Mouse (Mus musculus): ENCODE data around the gene Ksr2.
"Not testable (repeated sequence)": the region's sequence is repeated elsewhere in the genome, so short reads cannot be mapped to it uniquely, and the experiment has no call there.

Gene Ksr2

DNA sequence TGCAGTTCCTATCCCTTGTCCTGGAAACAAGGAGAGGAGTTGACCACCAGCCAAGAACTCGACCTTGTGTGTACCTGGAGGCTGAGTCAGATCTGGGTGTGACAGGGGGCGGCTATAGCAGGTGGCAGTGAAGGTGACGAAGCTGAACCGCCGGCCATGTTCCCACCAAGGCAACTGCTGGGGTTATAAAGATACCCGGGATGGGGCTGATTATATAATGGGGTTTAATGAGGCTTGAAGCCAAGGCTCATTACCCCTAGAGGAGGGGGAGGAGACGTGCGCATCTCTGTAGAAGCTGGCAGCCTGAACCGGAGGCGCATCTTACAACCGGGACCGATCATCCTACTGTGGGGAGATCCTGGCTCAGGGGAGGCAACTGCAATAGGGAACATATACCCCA is 208.4 kb downstream of the Ksr2 start:
- no peak for DNase-seq (ENCODE audit: low read depth)

DNA sequence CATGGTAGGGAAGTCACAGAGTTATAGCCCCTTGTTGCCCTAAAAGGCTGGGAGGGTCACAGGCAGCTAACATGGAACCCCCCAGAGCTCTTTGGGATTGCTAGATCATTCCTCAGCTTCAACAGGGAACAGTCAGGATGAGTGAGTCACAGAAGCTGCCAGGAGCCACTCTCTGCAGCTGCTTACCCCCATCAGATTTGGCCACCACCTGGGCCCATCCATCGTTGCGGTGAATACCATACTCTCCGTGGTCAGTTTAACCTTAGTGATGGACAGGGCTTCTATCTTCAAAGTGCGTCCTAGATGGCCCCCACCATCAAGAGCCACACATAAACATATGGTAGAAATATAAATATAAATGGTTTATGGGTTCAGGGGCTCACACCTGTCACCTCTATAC is 209.4 kb downstream of the Ksr2 start:
- DNase-seq (ENCODE audit: low read depth) = not testable (repeated sequence)

DNA sequence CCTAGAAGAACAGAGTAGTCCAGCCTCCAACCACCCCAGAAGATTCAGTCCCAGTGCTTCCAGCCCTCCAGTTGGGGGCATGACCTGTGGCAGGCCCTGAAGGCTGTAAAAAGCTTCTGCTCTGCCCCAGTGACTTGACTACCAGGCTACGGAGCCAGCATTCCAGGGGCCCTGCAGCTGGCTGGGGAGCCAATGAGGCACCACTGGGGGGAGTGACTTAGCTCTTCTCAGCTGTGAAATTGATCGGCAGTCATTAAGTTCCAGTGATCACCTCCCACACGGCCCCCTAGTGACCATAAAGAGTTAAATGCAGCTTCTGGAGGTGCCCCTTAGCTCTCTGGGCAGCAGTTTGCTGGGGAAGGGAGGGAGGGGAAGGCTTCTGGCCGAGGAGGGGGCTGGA is 213.1 kb downstream of the Ksr2 start:
- DNase-seq (ENCODE audit: low read depth) = no peak

DNA sequence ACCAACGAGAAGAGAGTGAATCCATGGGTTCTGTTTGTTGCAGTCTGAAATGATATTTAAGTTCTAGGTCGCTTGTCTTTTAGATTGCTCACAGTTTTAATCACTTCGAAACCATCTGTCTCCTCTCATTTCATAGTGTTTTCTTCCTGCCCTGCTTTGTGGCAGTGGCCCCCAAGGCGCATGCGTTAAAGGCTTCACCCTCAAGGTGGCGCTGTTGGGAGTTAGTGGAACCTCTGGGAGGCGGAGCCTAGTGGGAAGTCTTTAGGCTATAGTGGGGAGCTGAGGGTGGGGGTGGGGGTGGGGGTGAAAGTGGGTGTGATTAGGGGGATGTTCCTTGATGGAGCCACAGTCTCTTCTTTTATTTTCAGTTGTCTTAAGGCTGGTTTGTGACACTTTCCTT is 214.6 kb downstream of the Ksr2 start:
- DNase-seq (ENCODE audit: low read depth) = no peak

DNA sequence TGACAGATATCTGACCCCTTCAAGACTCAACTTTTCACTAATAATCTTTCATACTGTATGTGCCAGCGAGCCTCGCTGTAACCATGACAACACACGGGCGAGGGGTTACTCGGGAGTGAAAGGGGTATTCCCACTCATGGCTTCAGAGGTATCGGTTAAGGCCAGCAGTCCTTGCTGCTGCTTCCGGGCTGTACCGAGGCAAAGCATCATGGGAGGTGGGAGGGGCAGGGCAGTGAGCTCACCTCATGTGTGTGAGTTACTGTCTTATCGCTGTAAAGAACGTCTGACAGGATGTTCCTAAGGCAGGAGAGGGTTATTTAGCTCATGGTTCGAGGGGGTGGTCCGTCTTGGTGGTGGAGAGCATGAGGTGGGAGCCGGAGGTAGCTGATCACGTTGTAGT is 215.8 kb downstream of the Ksr2 start:
- no peak for DNase-seq (ENCODE audit: low read depth)

DNA sequence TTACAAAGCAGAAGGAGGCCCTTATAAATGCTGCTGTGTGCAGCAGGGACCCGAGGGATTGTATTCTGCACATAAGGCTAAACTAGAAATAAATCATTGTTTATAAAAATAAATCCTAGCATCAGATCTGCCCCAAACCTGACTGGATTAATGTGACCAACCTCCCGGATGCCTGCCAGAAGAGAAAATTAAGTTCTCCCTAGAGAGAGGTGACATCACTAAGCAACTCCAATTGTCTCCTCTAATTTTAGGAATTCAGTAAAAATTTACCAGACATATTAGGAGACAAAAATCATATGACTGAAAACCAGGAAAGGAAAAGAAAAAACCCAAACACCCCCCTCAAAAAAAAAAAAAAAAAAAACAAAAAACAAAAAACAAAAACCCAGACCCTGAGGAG is 221.4 kb downstream of the Ksr2 start:
- DNase-seq (ENCODE audit: low read depth) = no peak

DNA sequence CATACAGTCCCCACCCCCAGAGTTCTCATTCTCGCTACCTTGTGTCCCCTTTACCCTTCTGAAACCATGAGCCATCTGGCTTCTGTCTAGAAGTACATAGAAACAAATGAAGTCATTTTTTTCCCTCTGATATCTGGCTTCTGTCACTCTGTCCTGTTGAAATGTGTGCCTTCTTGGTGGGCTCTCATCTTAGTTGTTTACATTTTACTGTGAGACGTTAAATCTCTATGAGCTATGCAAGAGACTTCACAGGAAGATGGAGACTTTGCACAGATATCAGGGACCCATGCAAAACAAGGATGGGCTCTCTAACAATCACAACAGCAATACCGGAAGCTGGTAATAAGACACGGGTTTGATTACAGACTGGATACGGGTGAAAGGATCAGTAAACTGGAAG is 222.0 kb downstream of the Ksr2 start:
- DNase-seq (ENCODE audit: low read depth) = no peak

DNA sequence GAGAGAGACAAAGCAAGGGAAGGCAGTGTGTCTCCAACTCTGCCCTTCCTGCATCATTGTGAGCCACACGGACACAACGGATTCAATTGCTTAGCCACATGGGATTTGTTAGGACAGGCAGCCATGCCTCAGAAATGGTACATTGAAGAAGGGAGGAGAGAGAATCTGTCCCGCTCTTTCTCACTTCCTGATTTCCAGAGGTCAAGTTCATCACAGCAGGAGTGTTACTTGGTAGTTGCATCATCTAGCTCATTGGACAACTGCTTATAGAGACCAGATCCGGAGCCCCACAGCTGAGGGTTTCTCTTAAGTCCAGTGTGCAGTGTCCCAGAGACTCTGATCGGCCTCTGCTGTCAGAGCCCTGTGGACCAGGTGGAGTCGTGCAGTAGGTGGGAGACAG is 227.8 kb downstream of the Ksr2 start:
- no peak for DNase-seq (ENCODE audit: low read depth)

DNA sequence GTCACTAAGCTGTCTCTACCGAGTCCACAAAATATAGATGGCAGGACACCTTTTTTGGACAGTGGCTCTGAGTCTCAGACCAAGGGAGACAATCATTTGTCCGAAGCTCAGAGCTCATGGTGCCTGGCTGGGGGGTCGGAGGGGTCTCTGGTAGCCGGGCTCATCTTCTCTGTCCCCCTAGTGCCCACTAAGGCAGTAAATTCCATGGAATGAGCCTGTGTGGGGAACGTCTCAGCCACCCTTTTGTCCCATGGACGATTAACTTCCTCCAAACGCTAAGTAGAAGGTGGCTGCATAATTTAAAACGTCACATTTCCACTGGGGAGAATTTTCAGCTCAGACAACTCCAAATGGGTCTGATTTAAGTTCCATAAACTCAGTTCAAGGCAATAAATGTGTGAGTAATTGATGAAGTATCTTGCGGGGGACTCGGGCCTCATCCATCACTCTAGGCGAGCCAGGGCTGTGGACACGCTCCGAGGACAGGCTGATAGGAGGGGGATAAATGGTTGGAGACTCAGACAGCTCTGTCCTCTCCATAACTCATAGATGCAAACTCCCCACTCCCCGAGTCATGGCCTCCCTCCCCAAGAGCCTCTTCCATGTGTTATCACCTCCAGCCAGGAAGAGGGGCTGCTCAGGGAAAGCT is 237.6 kb downstream of the Ksr2 start:
- DNase-seq (ENCODE audit: low read depth) = no peak

DNA sequence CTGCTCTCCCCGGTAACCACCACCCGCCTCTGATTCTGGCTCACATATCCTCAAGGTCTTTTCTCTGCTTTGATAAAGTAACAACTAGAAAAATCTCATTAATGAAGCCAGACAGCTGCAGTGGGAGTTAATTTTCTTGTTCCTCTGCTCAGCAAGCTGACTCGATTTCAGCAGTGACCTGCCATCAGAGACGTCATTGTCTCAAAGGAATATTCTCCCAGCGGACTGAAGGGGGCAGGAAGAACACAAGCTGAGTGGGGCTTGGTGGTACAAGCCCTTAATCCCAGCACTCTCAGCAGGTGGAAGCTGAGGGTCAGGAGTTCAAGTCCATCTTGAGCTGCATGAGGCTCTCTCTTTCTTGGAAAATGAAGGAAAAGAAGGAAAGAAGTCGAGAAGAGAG is 244.8 kb downstream of the Ksr2 start:
- no peak for DNase-seq (ENCODE audit: low read depth)

DNA sequence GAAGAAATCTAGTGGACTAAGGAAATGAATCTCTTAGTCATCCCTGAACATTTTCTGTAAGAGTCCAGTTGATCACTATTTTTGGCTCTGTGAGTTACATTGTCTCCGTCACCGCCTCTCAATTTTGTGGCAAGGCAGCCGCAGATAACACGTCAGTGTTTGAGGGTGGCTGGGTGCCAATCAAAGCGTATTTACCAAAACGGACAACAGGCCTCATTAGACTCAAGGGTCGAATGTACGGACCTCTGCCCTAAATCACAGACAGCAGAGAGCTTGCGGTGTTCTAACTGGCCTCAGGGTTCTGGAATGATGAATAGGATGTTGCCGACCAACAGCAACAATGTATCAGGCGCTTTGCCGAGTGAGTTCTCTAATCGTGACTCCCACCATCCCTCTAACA is 245.8 kb downstream of the Ksr2 start:
- DNase-seq (ENCODE audit: low read depth) = no peak

DNA sequence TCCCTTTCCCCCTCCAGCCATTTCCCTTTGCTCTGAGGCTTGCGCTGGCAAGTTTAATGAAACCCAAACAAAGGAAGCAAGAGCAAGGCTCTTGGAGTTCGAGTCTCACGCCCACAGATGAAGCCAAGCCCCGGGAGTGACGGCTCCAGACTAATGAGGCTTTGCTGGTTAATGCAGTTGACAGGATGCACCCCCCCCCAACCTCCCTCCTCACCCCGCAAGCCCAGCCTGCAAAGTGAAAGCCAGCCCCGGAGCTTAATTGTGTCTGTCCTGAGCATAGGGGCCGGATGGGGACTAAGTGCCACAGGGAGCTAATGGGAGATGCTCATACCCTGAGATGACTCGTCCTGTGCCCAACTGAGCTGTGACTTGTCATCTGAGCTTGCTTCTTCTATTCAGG is 251.4 kb downstream of the Ksr2 start:
- no peak for DNase-seq (ENCODE audit: low read depth)

DNA sequence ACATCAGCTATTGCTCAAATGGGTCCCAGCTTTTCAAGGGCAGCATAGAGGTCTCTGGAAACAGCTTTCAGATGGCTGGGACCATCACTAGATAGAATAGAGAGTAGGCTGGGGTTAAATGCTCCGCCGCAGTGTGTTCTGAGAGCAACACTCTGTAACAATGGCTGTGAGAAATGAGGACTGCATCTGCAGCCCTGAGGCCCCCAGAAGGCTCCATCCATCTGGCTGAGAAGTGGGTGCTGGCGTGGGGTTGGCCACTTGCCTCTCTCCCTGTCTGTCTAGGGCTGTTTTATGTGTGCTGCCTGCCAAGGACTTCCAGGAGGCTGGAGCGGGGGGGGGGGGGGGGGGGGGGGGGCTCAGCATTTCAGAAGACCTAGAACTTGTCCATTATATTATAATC is 253.5 kb downstream of the Ksr2 start:
- DNase-seq (ENCODE audit: low read depth) = no peak

DNA sequence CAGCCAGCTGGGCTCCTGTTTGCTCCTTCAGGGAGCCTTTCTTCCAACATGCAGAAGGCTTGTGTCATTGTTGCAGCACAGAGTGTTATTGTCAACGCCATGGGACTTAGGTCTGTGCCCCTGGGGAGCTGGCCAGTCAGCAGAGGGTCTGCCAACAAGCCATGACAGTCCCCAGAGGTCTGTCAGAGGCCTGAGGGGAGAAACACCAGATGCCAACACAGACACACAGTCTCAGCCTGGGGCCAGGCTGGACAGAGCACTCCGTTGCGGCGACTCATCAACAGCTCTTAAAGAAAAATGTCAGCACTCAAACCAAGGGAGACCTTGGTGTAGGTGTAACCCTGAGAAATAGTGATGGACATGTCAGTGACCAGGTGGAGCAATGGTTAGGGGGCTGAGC is 255.5 kb downstream of the Ksr2 start:
- DNase-seq (ENCODE audit: low read depth) = no peak

DNA sequence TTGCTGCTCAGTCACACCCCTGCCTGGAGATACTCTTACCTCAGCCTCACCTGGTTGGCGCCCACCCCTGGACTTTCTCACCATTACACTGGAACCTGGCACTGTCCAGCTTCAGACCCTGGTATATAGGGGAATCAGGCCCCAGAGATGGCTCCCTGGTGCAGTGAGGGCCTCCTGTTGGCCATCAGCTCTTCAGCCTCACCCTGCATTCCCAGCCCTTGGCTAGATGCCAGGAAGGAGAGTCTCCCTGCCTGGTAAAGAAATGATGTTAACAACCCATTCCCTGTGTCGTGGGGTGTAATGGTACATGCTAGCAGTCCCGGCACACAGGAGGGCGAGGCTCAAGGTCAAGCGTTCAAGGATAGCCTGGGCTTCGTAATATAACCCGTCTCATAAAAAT is 256.0 kb downstream of the Ksr2 start:
- no peak for DNase-seq (ENCODE audit: low read depth)

DNA sequence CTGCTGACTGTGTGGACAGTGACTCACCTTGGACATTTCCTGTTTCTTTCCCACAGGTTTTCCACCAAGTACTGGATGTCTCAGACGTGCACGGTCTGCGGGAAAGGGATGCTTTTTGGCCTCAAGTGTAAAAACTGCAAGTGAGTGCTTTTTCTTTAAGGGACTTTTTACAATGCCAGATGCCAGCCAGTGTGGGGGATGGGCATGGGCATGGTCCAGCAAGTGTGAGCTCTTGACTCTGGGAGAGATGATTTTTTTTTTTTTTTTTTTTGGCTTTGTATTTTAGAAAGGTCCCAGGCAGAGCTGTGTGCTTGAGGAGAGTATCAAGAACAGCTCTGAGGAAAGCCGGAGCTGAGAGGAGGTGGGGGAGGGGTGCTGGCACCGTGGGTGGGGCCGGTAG is 257.6 kb downstream of the Ksr2 start:
- no peak for DNase-seq (ENCODE audit: low read depth)

DNA sequence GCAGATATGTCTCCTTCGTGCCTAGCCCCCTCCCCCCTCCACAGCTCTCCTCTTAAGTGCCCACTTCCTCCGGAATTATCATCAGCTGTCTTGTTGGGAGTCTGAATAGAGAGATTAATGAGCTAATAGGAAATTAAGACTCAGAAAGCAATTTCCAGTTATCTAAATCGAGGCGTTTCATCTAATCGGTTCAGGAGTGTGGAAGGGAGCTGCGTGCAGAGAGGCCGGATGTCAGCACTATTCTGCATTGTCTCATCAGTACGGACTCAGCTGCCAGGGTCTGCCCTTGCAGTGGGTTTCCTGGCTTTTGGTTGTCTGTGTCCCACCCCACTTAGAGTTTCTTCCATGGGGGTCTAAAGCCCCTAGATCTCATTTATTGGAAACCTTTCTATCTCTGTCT is 262.0 kb downstream of the Ksr2 start:
- DNase-seq (ENCODE audit: low read depth) = no peak

DNA sequence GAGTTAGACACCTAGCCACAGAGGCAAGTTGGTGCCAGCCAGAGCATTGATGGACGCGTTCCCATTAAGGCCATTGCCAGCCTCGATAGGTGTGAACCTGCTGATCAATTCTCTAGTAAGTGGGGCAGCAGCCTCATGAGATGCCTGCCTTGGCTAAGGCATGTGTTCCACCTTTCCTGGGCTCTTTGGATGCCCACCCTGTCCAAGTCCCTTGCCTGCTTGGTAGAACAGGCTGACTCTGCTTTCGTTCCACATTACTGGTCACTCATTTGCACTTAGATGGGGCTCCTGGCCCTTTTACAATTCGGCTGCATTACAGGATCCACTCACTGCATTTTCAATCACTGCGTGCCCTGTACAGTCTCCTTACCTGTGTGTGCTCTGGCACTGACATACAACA is 263.4 kb downstream of the Ksr2 start:
- DNase-seq (ENCODE audit: low read depth) = no peak

DNA sequence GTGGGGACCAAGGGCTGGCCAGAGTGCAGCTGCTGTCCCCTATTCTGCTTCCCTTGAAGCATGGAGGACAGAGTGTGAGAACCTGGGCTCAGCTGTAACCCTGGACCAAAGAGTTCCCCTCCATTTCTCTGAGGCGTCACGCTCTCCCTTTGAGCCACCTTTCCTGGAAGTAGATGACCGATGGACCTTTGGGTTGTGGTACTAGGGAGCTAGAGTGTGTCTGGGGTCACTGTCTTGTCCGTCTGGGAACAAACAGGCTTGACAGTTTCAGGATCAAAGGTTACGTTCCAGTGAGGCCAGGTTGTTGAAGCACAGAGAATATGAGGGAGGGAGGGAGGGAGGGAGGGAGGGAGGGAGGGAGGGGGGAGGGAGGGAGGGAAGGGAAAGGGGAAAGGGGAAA is 264.6 kb downstream of the Ksr2 start:
- DNase-seq (ENCODE audit: low read depth) = no peak

DNA sequence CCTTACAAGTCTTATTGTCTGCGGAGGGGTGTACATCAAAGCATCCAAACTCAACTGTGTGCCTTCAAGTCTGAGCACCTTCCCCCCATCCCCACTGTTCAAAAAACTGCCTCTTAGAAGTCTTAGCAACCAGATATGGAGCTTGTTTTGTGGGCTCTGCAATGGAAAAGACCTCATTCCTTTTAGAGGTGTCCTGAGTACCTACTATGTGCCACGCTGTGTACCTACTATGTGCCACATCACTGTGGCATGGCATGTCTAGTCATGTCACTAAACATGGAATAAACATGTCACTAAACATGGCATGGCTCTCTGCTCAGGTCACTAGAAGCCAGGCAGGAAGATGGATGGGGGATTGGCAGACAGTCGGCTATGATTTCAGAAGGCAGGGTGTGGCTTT is 268.4 kb downstream of the Ksr2 start:
- DNase-seq (ENCODE audit: low read depth) = no peak

DNA sequence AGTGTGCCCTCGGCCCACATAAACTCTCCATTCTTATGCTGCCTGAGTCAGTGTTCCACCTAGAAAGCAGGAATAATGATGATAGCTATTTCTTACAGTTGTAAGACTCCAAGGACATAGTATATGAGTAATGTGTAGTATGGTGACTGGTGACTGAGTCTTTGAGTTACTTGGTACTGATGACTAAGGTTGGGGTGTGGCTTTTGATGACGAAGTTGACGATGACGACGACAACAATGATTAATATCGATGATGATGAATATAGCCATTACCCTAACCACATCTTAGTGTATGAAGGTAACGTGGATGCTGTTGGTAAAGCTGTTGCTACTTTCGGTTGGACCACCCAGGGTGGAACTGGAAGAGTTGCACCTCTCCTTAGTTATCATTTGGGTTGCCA is 270.7 kb downstream of the Ksr2 start:
- DNase-seq (ENCODE audit: low read depth) = no peak

DNA sequence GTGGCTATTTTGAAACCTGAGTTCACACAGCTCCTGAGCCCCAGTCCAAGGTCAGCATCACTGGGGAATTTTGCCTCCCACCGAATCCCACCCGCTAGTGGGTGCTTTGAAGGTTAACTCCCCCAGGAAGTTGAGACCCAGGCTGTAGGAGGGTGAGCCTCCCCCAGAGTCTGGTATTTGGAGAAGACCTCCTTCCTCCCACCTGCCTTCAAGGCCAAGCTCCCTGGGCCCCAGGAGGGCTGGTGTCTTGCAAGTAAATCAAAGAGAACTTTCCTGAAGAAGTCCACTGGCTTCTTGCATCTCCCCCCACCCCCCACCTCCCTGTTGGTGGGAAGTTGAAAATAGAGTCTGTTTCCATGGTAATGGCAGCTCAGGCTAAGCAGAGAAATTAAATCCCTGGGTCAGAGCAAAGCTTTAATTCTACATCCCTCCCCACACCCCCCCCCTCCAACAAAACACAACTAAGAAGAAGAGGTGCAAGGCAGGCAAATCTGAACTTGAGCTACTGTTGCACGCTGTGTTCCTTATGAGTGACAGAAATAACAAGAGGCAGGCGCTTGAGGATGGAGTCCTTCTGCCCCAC is 274.1 kb downstream of the Ksr2 start:
- DNase-seq (ENCODE audit: low read depth) = no peak

DNA sequence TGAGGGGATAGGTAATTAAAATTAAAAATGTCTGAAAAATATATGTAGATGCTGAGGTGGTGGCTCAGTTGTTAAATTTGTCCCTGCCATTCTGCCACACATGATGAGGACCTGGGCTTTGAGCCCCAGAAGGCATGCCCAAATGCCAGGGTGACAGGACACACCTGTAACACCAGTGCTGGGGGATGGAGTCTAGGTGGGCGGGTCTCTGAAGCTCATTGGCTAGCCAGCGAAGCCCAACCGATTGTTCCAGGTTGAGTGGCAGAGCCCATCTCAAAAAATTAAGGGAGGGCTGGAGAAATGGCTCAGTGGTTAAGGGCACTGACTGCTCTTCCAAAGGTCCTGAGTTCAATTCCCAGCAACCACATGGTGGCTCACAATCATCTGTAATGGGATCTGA is 274.9 kb downstream of the Ksr2 start:
- DNase-seq (ENCODE audit: low read depth) = no peak

DNA sequence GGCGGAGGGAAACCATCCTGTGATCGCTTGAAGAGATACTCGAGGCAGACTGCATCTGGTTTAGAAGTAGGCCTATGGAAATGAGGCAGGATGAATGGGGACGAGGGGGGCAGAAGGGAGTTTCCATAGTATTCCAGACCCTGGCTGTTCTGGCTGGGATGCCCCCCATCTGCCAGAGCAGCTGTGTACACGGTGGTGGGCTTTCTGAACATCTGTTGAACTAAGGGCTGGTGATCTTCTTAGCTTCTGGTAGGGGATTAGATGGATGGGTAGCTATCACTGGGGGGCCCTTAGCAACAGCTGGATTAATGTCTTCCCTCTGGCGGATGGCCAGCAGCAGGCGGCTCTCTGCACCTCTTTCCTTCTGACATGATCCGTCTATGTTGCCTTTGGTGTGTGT is 276.0 kb downstream of the Ksr2 start:
- no peak for DNase-seq (ENCODE audit: low read depth)

DNA sequence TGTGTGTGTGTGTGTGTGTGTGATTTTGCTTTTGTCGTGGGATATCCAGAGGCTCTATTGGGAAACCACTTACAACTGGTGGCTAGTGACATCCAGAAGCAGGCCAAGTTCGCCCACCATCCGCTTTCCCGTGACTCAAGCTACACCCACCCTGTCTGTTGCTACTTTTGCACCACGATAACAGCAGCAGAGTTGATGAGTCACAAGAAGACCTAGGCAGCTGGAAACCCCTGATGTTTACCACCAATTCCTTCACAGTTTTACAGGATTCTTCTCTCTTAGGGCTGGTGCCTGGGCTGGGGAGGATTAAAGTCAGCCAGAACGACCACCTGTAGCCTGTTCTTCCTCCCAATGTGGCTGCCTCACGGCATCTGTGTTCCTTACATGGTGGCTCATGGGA is 277.5 kb downstream of the Ksr2 start:
- DNase-seq (ENCODE audit: low read depth) = no peak
